Mouse (Mus musculus) right cerebral cortex, adult 2 months (tissue): ENCODE results near the gene Gpr155.

ENCODE experiments used
- DNase-seq, 2 experiments: peaks; one replicate each; pipeline ENCODE4 v3.0.0; 2021 to 2022; ENCODE audit warnings: low spot score in 2 of 2

Gpr155 gene

GRCm38 (mm10) chr2:73387806-73388205 is 1.4 kb upstream of the Gpr155 start:
- DNase-seq: no peak

- DNase-seq: peak in 1 of 2 experiments; percentile 34
Measured at GRCm38 (mm10) chr2:73385641-73386355, 574 bp downstream of the Gpr155 start.

- no peak for DNase-seq
Measured at GRCm38 (mm10) chr2:73385172-73385571, 1.2 kb downstream of the Gpr155 start.

- no peak for DNase-seq
Measured at GRCm38 (mm10) chr2:73380298-73380975, 5.9 kb downstream of the Gpr155 start.

GRCm38 (mm10) chr2:73379656-73380055 is 6.7 kb downstream of the Gpr155 start:
- no peak for DNase-seq

- no peak for DNase-seq
Measured at GRCm38 (mm10) chr2:73378326-73378725, 8.0 kb downstream of the Gpr155 start.

GRCm38 (mm10) chr2:73371530-73372335 is 14.6 kb downstream of the Gpr155 start:
- no peak for DNase-seq

- no peak for DNase-seq
Measured at GRCm38 (mm10) chr2:73363448-73363847, 22.9 kb downstream of the Gpr155 start.

GRCm38 (mm10) chr2:73360536-73360935 is 25.8 kb downstream of the Gpr155 start:
- no peak for DNase-seq

GRCm38 (mm10) chr2:73359941-73360340 is 26.4 kb downstream of the Gpr155 start:
- no peak for DNase-seq

- DNase-seq: no peak
Measured at GRCm38 (mm10) chr2:73357004-73357403, 29.4 kb downstream of the Gpr155 start.

- peak; percentile 13 to 33 for DNase-seq
Measured at GRCm38 (mm10) chr2:73351927-73352374, 34.4 kb downstream of the Gpr155 start.

GRCm38 (mm10) chr2:73351496-73351895 is 34.9 kb downstream of the Gpr155 start:
- no peak for DNase-seq

- no peak for DNase-seq
Measured at GRCm38 (mm10) chr2:73348221-73348620, 38.2 kb downstream of the Gpr155 start.

GRCm38 (mm10) chr2:73347766-73348165 is 38.6 kb downstream of the Gpr155 start:
- DNase-seq: no peak

- no peak for DNase-seq
Measured at GRCm38 (mm10) chr2:73347136-73347535, 39.2 kb downstream of the Gpr155 start.

- DNase-seq: peak; percentile 39 to 49
Measured at GRCm38 (mm10) chr2:73346345-73347086, 39.9 kb downstream of the Gpr155 start.

GRCm38 (mm10) chr2:73345204-73345603 is 41.2 kb downstream of the Gpr155 start:
- peak; percentile 14 to 21 for DNase-seq

- DNase-seq: no peak
Measured at GRCm38 (mm10) chr2:73343701-73344100, 42.7 kb downstream of the Gpr155 start.

- no peak for DNase-seq
Measured at GRCm38 (mm10) chr2:73338415-73338814, 48.0 kb downstream of the Gpr155 start.

GRCm38 (mm10) chr2:73335949-73336348 is 50.4 kb downstream of the Gpr155 start:
- no peak for DNase-seq

- no peak for DNase-seq
Measured at GRCm38 (mm10) chr2:73325871-73326270, 60.5 kb downstream of the Gpr155 start.
